Mouse (Mus musculus) CH12.LX (cell line): ENCODE data around the gene Slc35f6. TPM values are rescaled to one million over a fixed set of nuclear protein-coding genes. Genes with fewer than 3 reads are reported as not detected.

Experiments used
- DNase-seq: peaks from one replicate; pipeline ENCODE4 v3.0.0-alpha.2; 2013; ENCODE audit errors: extremely low read depth
- H3K27ac ChIP-seq: 2 replicates; pipeline ENCODE4 v1.5.1; 2012; ENCODE audit warnings: low read depth, mild to moderate bottlenecking, control low read depth, moderate library complexity; ENCODE audit not compliant: insufficient read depth
- H3K27me3 ChIP-seq: replicated peaks from 2 replicates; pipeline ENCODE3; 2012; ENCODE audit warnings: inconsistent platforms
- H3K36me3 ChIP-seq, 2 experiments: replicated peaks in 1 of 2; 2 replicates each; pipeline versions ENCODE3 to v1.6.1; 2012; ENCODE audit warnings: inconsistent platforms in 1 of 2, low read length in 1 of 2, mild to moderate bottlenecking in 1 of 2, mixed read lengths in 1 of 2, moderate library complexity in 1 of 2; ENCODE audit not compliant: control insufficient read depth in 1 of 2, insufficient read depth in 1 of 2
- H3K4me1 ChIP-seq, 2 experiments: 2 replicates each; pipeline ENCODE4 v1.6.1; 2012; ENCODE audit warnings: inconsistent platforms in 1 of 2, moderate library complexity in 1 of 2; ENCODE audit not compliant: insufficient read depth in 2 of 2, control insufficient read depth in 1 of 2
- H3K4me2 ChIP-seq: 2 replicates; pipeline ENCODE4 v1.6.1; 2012; ENCODE audit warnings: low read depth, mild to moderate bottlenecking, control low read depth; ENCODE audit not compliant: poor library complexity, insufficient read depth, severe bottlenecking
- H3K4me3 ChIP-seq, 3 experiments: fragments of 150-350 bp in 1 of 3; sonication (generic) in 1 of 3; replicated peaks in 1 of 3; 2 replicates each; pipeline versions ENCODE3 to v1.5.1; 2011 to 2012; ENCODE audit warnings: low read depth in 2 of 3, low read length in 2 of 3, mild to moderate bottlenecking in 2 of 3, moderate library complexity in 2 of 3, control low read depth in 1 of 3, improper control_type of control experiment in 1 of 3, inconsistent platforms in 1 of 3, mixed read lengths in 1 of 3; ENCODE audit not compliant: poor library complexity in 1 of 3
- H3K79me2 ChIP-seq: replicated peaks from 2 replicates; pipeline ENCODE4 v1.6.1; 2012; ENCODE audit warnings: mild to moderate bottlenecking, moderate library complexity; ENCODE audit not compliant: control insufficient read depth, poor library complexity, insufficient read depth, severe bottlenecking; ENCODE audit errors: extremely low read depth
- H3K9ac ChIP-seq: 2 replicates; pipeline ENCODE4 v1.6.1; 2012; ENCODE audit warnings: low read depth, mild to moderate bottlenecking, control low read depth, moderate library complexity; ENCODE audit not compliant: insufficient read depth
- H3K9me3 ChIP-seq: replicated peaks from 2 replicates; pipeline ENCODE3; 2012; ENCODE audit warnings: low read length, inconsistent platforms, mixed read lengths
- BHLHE40 ChIP-seq: IDR thresholded peaks from 2 replicates; pipeline ENCODE4 v1.6.1; 2011; ENCODE audit warnings: mild to moderate bottlenecking, low read depth, low read length, improper control_type of control experiment
- CHD1 ChIP-seq: IDR thresholded peaks from 2 replicates; pipeline ENCODE4 v1.6.1; 2012; ENCODE audit warnings: low read depth, low read length, improper control_type of control experiment, inconsistent platforms
- CHD2 ChIP-seq: IDR thresholded peaks from 2 replicates; pipeline ENCODE4 v1.6.1; 2011; ENCODE audit warnings: low read length, improper control_type of control experiment
- ELF1 ChIP-seq: IDR thresholded peaks from 2 replicates; pipeline ENCODE4 v1.6.1; 2014; ENCODE audit warnings: low read depth, mild to moderate bottlenecking, inconsistent platforms, low read length, improper control_type of control experiment
- EP300 ChIP-seq: IDR thresholded peaks from 2 replicates; pipeline ENCODE4 v1.6.1; 2011; ENCODE audit warnings: low read length, improper control_type of control experiment
- ETS1 ChIP-seq: conservative IDR thresholded peaks from 2 replicates; pipeline ENCODE4 v1.6.1; 2012; ENCODE audit warnings: low read depth, mild to moderate bottlenecking, inconsistent platforms, low read length, improper control_type of control experiment, moderate library complexity
- GABPA ChIP-seq: IDR thresholded peaks from 2 replicates; pipeline ENCODE4 v1.6.1; 2012; ENCODE audit warnings: low read depth, low read length, improper control_type of control experiment, inconsistent platforms; ENCODE audit not compliant: insufficient replicate concordance
- HCFC1 ChIP-seq: IDR thresholded peaks from 2 replicates; pipeline ENCODE4 v1.6.1; 2012; ENCODE audit warnings: low read depth, mild to moderate bottlenecking, inconsistent platforms, low read length, improper control_type of control experiment
- JUND ChIP-seq: conservative IDR thresholded peaks from 2 replicates; pipeline ENCODE4 v1.6.1; 2011; ENCODE audit warnings: low read depth, low read length, improper control_type of control experiment
- MAFK ChIP-seq: IDR thresholded peaks from 2 replicates; pipeline ENCODE4 v1.6.1; 2011; ENCODE audit warnings: low read length, improper control_type of control experiment; ENCODE audit not compliant: insufficient replicate concordance
- MAZ ChIP-seq: IDR thresholded peaks from 2 replicates; pipeline ENCODE4 v1.6.1; 2012; ENCODE audit warnings: low read depth, mild to moderate bottlenecking, inconsistent platforms, low read length, improper control_type of control experiment, moderate library complexity
- MXI1 ChIP-seq: IDR thresholded peaks from 2 replicates; pipeline ENCODE4 v1.6.1; 2011; ENCODE audit warnings: mild to moderate bottlenecking, low read depth, low read length, improper control_type of control experiment
- MYC ChIP-seq: IDR thresholded peaks from 2 replicates; pipeline ENCODE4 v1.6.1; 2011; ENCODE audit warnings: low read depth, mild to moderate bottlenecking, improper control_type of control experiment, low read length
- NRF1 ChIP-seq: IDR thresholded peaks from 2 replicates; pipeline ENCODE4 v1.6.1; 2014; ENCODE audit warnings: low read depth, mild to moderate bottlenecking, inconsistent platforms, low read length, improper control_type of control experiment, moderate library complexity
- PAX5 ChIP-seq: IDR thresholded peaks from 2 replicates; pipeline ENCODE4 v1.6.1; 2012; ENCODE audit warnings: low read length, inconsistent platforms, mixed read lengths
- RCOR1 ChIP-seq: conservative IDR thresholded peaks from 2 replicates; pipeline ENCODE4 v1.6.1; 2012; ENCODE audit warnings: low read depth, mild to moderate bottlenecking, inconsistent platforms, low read length, improper control_type of control experiment
- SMC3 ChIP-seq: IDR thresholded peaks from 2 replicates; pipeline ENCODE4 v1.6.1; 2011; ENCODE audit warnings: low read depth, low read length, improper control_type of control experiment
- TBP ChIP-seq: conservative IDR thresholded peaks from 2 replicates; pipeline ENCODE4 v1.6.1; 2011; ENCODE audit warnings: low read depth, low read length, improper control_type of control experiment
- TCF12 ChIP-seq: IDR thresholded peaks from 2 replicates; pipeline ENCODE4 v1.6.1; 2014; ENCODE audit warnings: low read depth, mild to moderate bottlenecking, inconsistent platforms, low read length, improper control_type of control experiment
- UBTF ChIP-seq: IDR thresholded peaks from 2 replicates; pipeline ENCODE4 v1.6.1; 2012; ENCODE audit warnings: low read depth, mild to moderate bottlenecking, inconsistent platforms, low read length, improper control_type of control experiment, moderate library complexity
- USF1 ChIP-seq: IDR thresholded peaks from 2 replicates; pipeline ENCODE4 v1.6.1; 2014; ENCODE audit warnings: low read depth, mild to moderate bottlenecking, inconsistent platforms, low read length, improper control_type of control experiment
- ZC3H11A ChIP-seq: IDR thresholded peaks from 2 replicates; pipeline ENCODE4 v1.6.1; 2012; ENCODE audit warnings: low read depth, mild to moderate bottlenecking, inconsistent platforms, low read length, improper control_type of control experiment
- ZKSCAN1 ChIP-seq: IDR thresholded peaks from 2 replicates; pipeline ENCODE4 v1.6.1; 2012; ENCODE audit warnings: low read depth, inconsistent platforms, low read length, improper control_type of control experiment, borderline replicate concordance
- ZMIZ1 ChIP-seq: IDR thresholded peaks from 2 replicates; pipeline ENCODE4 v1.6.1; 2012; ENCODE audit warnings: low read depth, mild to moderate bottlenecking, inconsistent platforms, low read length, improper control_type of control experiment
- dilution Hi-C: fragments of 300-500 bp; cut with MboI; formaldehyde crosslinking; loops from 2 replicates; pipeline ENCODE4 v1.14.3; 2020; ENCODE audit warnings: low sequenced_read_pairs; ENCODE audit not compliant: extremely low pct_unique_long_range_greater_than_20kb, extremely low pct_ligation_motif_present
- in situ Hi-C: fragments of 300-500 bp; cut with MboI; formaldehyde crosslinking; loops from 3 replicates; pipeline ENCODE4 v1.14.3; 2019; ENCODE audit warnings: low sequenced_read_pairs, low pct_ligation_motif_present, low pct_unique_long_range_greater_than_20kb, mixed read lengths
- polyA plus RNA-seq: library from polyadenylated mRNA; unstranded; fragments of >175 nt; gene quantifications from 2 replicates; pipeline ENCODE4 v1.2.1, GENCODE M21; 2012; ENCODE audit warnings: low read depth; ENCODE audit not compliant: insufficient read length
- total RNA-seq, 2 experiments: library from RNA; depleted of rRNA; stranded (reverse); fragments of 300-350 nt in 1 of 2; fragments of >200 nt in 1 of 2; gene quantifications; 2 replicates each; pipeline ENCODE4 v1.2.3; 2012 to 2014

Slc35f6 gene
- total and polyA plus RNA-seq, 3 experiments: 8.9 to 9.5 (median 9.0) TPM

DNA sequence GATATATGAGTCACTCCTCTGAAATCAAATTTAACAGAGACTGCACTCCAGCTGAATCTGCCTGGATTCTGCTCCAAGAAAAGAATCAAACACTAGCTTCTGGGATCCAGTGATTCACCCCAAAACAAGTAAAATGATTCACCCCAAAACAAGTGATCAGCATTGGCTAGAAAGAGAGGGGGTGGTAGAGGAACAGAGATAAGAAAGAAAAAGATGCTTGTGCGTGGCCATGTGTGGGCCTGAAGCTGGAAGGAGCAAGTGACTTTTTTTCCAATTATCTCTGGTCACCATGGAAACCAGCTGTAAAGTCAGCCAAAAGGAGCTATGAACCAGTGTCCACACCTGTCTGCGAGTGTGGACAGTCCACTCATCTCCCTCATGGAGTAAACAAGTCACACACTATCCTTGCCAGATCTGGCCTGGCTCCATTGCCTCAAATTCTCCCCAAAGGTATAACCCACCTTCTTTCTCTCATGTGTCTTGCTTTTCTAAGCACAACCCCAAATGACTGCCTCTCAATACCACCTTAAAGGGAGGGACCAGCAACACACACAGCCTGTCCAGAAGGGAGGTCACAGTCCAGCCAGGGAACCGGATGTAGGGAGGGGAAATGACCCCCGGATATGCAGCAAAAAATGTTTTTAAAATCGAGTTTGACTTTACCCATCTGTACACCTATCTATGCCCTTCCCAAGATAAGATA, 4.1 kb upstream of the Slc35f6 start:
- H3K79me2 ChIP-seq: no peaks in the 10 kb centered on the region
- no peak for TF ChIP-seq ZKSCAN1
- no peak for TF ChIP-seq ZC3H11A
- no peak for TF ChIP-seq ETS1
- TF ChIP-seq ZMIZ1: no peak
- no peak for TF ChIP-seq MYC
- no peak for TF ChIP-seq CHD2
- TF ChIP-seq GABPA: no peak
- TF ChIP-seq MAFK: no peak
- TF ChIP-seq NRF1: no peak
- no peak for TF ChIP-seq MXI1
- no peak for TF ChIP-seq SMC3
- TF ChIP-seq TCF12: no peak
- no peak for TF ChIP-seq JUND
- no peak for TF ChIP-seq UBTF
- no peak for TF ChIP-seq HCFC1
- TF ChIP-seq PAX5: no peak
- TF ChIP-seq TBP: no peak
- H3K4me1 ChIP-seq: peaks cover 3 to 4% of the 10 kb centered on the region in 2 experiments; a peak in 3 of 4 replicates
- no peak overlapping the region for H3K4me3 ChIP-seq
- no peaks in the 10 kb centered on the region for H3K9me3 ChIP-seq
- in situ Hi-C loops (loop anchor here (10.0 kb wide), 1 partner anchor 219 kb away; no protein-coding TSS in a partner anchor), dilution Hi-C loops (loop anchor here (25.0 kb wide), 1 partner anchor 106 kb away; the partner anchor contains the start of gene Cib4)
- DNase-seq: no peak
- no peak overlapping the region for H3K27ac ChIP-seq
- H3K4me2 ChIP-seq: no peak overlapping the region
- no peaks in the 10 kb centered on the region for H3K36me3 ChIP-seq
- H3K9ac ChIP-seq: no peak overlapping the region
- H3K27me3 ChIP-seq: peaks cover 22% of the 10 kb centered on the region

DNA sequence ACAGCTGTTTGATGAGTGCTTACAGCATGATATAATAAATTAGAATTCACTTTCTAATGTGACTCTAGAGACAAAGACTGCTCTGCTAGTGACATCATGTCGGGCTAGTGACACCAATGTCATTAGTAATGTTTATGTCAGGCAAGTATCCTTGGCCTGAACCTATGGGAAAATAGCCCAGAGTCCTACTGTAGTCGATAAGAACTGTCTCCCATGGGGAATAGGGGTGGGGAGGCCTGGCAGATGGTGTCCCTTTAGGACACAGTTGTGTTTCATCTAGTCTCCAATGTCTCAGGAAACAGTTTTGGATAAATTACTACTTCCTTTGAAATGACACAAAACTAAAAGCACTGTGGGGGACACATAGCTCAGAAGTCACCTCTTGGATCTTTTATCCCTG, 1.7 kb upstream of the Slc35f6 start:
- Histone ChIP-seq H3K9ac (no peak overlapping the region), H3K4me2 (no peak overlapping the region), H3K9me3 (no peaks in the 10 kb centered on the region), H3K27me3 (peaks cover 22% of the 10 kb centered on the region), H3K27ac (no peak overlapping the region), H3K4me3 (no peak overlapping the region), H3K36me3 (peaks cover 0 to 4% of the 10 kb centered on the region in 2 experiments), H3K4me1 (peaks cover 12 to 29% of the 10 kb centered on the region in 2 experiments), H3K79me2 (no peaks in the 10 kb centered on the region)
- no peak for DNase-seq
- in situ Hi-C loops (loop anchor here (10.0 kb wide), 1 partner anchor 221 kb away; no protein-coding TSS in a partner anchor), dilution Hi-C loops (loop anchor here (25.0 kb wide), 1 partner anchor 109 kb away; the partner anchor contains the start of gene Cib4)
- no peak for TF ChIP-seq CHD1
- TF ChIP-seq ZKSCAN1: no peak
- TF ChIP-seq MAFK: no peak
- no peak for TF ChIP-seq GABPA
- no peak for TF ChIP-seq RCOR1
- no peak for TF ChIP-seq USF1
- TF ChIP-seq TCF12: no peak
- TF ChIP-seq MAZ: no peak
- TF ChIP-seq EP300: no peak
- TF ChIP-seq NRF1: no peak
- no peak for TF ChIP-seq ZC3H11A
- TF ChIP-seq BHLHE40: no peak
- no peak for TF ChIP-seq ZMIZ1
- TF ChIP-seq ELF1: no peak
- TF ChIP-seq TBP: no peak
